Mouse (Mus musculus) liver, embryonic 16.5 days (tissue): ENCODE data around the gene Trim69. TPM values are rescaled to one million over a fixed set of nuclear protein-coding genes. Genes with fewer than 3 reads are reported as not detected.

Source experiments
- ATAC-seq: fragments of 200-750 bp; cut with Nextera tagmentation; 2 replicates; pipeline ENCODE4 v1.8.0; 2017; ENCODE audit warnings: low read depth, mild to moderate bottlenecking, moderate number of reproducible peaks, moderate library complexity
- H3K27ac ChIP-seq: fragments of 300-500 bp; sonication (generic); 2 replicates; pipeline ENCODE4 v1.5.1; 2014; ENCODE audit warnings: mild to moderate bottlenecking, low read length
- H3K27me3 ChIP-seq: fragments of 300-500 bp; sonication (generic); 2 replicates; pipeline ENCODE4 v1.6.1; 2014; ENCODE audit warnings: low read depth, low read length, mixed read lengths; ENCODE audit not compliant: control insufficient read depth, insufficient read depth
- H3K36me3 ChIP-seq: fragments of 300-500 bp; sonication (generic); 2 replicates; pipeline ENCODE4 v1.6.1; 2014; ENCODE audit warnings: mild to moderate bottlenecking; ENCODE audit not compliant: control insufficient read depth, insufficient read depth
- H3K4me1 ChIP-seq: fragments of 300-500 bp; sonication (generic); 2 replicates; pipeline ENCODE4 v1.6.1; 2014; ENCODE audit warnings: low read depth, low read length, mixed read lengths; ENCODE audit not compliant: control insufficient read depth
- H3K4me2 ChIP-seq: fragments of 300-500 bp; sonication (generic); 2 replicates; pipeline ENCODE4 v1.6.1; 2014; ENCODE audit warnings: low read depth, low read length, mixed read lengths
- H3K4me3 ChIP-seq: fragments of 300-500 bp; sonication (generic); 2 replicates; pipeline ENCODE4 v1.5.1; 2014; ENCODE audit warnings: low read depth, mild to moderate bottlenecking, low read length
- H3K9ac ChIP-seq: fragments of 300-500 bp; sonication (generic); 2 replicates; pipeline ENCODE4 v1.6.1; 2014; ENCODE audit warnings: low read depth, low read length
- H3K9me3 ChIP-seq: fragments of 300-500 bp; sonication (generic); replicated peaks from 2 replicates; pipeline ENCODE4 v1.6.1; 2016; ENCODE audit warnings: low read length; ENCODE audit not compliant: control insufficient read depth
- WGBS: fragments of 180-500 bp; shearing (Covaris S2); extraction: QIAGEN DNeasy Blood & Tissue Kit; methylation state at CpG from one replicate; pipeline ENCODE4 v1.1.7; 2014; ENCODE audit not compliant: insufficient replicate concordance; 5-methylcytosine and 5-hydroxymethylcytosine counted together
- polyA plus RNA-seq: library from polyadenylated mRNA; unstranded; fragments of >200 nt; fragmentation: Nextera tagmentation; extraction: Ambion mirVana; gene quantifications from 2 replicates; pipeline ENCODE4 v1.2.1, GENCODE M21; 2015

Trim69 gene
- polyA plus RNA-seq, 1 experiment from 2014 or later = 0.05 TPM

DNA sequence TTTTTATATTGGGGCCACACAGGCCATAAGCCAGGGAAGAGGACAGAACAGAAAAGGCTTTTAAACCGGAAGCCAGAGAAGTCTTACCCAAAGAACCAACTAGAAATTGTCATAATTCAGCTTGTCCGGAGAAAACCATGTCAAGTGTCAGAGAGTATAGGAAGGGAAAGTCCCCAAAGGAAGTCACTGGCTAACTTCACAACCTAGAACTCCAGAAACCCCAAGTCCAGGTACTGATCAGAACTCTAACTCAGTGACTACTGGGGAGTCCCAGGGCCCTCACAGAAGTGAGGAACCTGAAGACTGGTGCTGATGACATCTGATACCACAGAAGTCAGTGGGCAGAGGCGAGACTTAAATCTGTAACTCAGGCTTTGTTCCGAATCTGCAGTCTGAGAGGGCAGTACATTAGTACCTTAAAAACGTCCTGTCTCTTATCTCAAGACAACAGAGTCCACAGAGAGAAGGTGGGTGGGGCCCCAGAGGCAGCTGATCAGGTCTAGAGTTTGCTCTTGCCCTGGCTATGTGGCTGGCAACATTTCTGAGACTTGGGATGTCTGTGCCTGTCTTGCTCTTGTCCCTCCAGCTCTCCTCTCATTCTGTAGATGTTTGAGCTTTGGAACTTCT lies 22.5 kb upstream of the Trim69 start:
- peak overlapping the region; percentile 51 for H3K9ac ChIP-seq
- ATAC-seq = peak; percentile 93
- H3K4me2 ChIP-seq = peak overlapping the region; percentile 52
- peak overlapping the region; percentile 74 for H3K27ac ChIP-seq
- 0 out of 2 replicates have a peak overlapping the region, but pooled peaks have one; percentile 8 for H3K4me3 ChIP-seq
- WGBS = 18% methylated on average over 5 of the region's 5 CpGs
- no peaks in the 10 kb centered on the region for H3K36me3 ChIP-seq
- no peaks in the 10 kb centered on the region for H3K27me3 ChIP-seq
- H3K4me1 ChIP-seq = peaks cover 14% of the 10 kb centered on the region
- no peaks in the 10 kb centered on the region for H3K9me3 ChIP-seq

DNA sequence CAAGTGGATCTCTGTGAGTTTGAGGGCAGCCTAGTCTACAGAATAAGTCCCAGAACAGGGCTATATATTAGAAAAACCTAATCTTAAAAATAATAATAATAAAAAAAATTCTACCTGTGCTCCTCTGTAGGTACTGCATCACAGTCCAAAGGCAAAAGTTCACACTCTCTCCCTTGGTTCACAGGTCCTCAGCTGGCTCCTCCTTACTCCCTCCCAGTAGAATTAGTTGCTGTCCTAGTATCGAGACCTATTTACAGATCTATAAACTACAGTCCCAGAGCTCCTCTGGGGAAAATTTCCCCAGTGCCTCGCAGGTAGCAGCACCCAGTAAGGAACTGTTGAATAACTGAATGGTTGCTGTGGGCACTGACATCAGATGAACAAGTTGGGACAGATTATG lies 19.7 kb upstream of the Trim69 start:
- Histone ChIP-seq H3K9ac (no peak overlapping the region), H3K4me2 (peak overlapping the region; percentile 15; the same call in 1 of the 2 replicates), H3K36me3 (no peaks in the 10 kb centered on the region), H3K4me1 (peaks cover 16% of the 10 kb centered on the region), H3K4me3 (no peak overlapping the region), H3K9me3 (no peaks in the 10 kb centered on the region), H3K27ac (peak overlapping the region; percentile 81), H3K27me3 (no peaks in the 10 kb centered on the region)
- 45% methylated on average over 2 of the region's 2 CpGs for WGBS
- ATAC-seq = peak; percentile 49

DNA sequence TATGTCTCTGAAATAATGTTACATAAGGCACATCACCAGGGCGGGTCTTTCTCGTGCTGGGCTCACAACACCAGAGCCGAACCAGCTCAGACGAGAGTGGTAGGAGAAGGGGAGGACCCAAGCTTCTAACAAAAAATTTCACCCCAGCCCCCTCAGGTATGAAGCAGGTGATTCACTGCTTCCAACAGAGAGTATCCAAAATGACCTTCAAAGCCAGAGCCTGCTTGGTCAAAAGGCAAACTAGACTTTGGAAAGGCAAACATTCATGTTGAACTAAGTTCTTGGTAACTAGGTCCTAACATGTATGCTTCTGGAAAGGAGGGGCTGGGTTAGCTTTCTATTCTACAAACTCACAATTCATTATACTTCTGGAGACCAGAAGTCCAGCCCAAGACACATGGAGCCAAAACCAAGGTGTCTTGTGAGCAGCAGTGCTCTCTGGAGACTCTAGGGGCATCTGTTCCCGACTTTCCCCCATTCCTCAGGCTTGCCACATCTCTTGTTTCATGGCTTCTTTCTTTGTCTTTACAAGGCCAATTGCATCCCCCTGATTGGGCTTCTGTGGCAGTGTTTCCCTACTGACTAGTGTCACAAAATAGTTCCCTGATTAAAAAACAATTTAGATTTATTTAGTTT lies 19.1 kb upstream of the Trim69 start:
- peak overlapping the region; percentile 81 for H3K27ac ChIP-seq
- peak; percentile 63 for ATAC-seq

DNA sequence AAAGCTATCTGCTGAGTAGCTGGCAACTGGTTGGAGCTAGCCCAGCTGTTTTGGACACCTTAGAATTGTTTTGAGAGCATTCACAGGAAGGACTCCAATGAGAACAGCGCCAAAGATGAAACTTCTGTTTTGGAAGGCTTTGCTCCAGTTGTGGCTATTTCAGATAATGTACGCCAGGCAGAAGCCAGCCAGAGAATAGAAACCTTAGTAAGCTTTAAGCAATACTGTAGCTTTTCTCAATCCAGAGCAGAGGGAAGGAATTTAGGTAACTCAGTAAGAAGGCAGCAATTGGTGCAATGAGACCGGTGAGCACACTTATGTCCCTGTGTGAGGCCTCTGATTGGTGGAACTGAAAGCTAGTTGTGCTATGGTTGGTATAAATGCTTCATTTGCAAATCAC lies 17.4 kb upstream of the Trim69 start:
- no peak overlapping the region for H3K9ac ChIP-seq
- H3K4me2 ChIP-seq = no peak overlapping the region
- H3K27ac ChIP-seq = no peak overlapping the region
- no peak for ATAC-seq
- no peaks in the 10 kb centered on the region for H3K9me3 ChIP-seq
- no peak overlapping the region for H3K4me3 ChIP-seq
- 66% methylated on average over 3 of the region's 3 CpGs for WGBS
- no peaks in the 10 kb centered on the region for H3K27me3 ChIP-seq
- H3K4me1 ChIP-seq = peaks cover 17% of the 10 kb centered on the region
- H3K36me3 ChIP-seq = no peaks in the 10 kb centered on the region

More for the DNA sequence above, 19.1 kb upstream of the Trim69 start:
- 53% methylated on average over 5 of the region's 5 CpGs for WGBS
- Histone ChIP-seq H3K36me3 (no peaks in the 10 kb centered on the region), H3K9ac (no peak overlapping the region), H3K4me1 (peaks cover 17% of the 10 kb centered on the region), H3K4me3 (no peak overlapping the region), H3K4me2 (peak overlapping the region; percentile 26), H3K27me3 (no peaks in the 10 kb centered on the region), H3K9me3 (no peaks in the 10 kb centered on the region)

DNA sequence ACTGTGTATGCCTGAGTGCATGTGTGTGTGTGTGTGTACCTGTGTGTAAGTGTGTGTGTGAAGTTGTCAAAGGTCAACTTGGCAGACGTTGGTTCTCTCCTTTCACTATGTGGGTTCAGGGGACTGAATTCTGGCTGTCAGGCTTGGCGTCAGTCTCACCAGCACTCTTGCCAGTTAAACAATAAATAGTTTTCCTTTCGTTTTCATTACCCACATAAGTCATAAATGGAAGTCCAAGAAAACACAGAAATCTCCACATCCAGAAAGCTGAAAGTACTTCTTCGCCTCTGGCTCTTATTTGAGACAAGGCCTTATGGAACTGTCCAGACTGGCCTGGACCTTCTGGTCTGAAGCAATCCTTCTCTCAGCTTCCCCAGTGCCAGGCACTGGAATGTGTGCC lies 14.7 kb upstream of the Trim69 start:
- 52% methylated on average over 4 of the region's 4 CpGs for WGBS
- H3K9ac ChIP-seq = no peak overlapping the region
- H3K4me3 ChIP-seq = no peak overlapping the region
- H3K27me3 ChIP-seq = no peaks in the 10 kb centered on the region
- no peaks in the 10 kb centered on the region for H3K36me3 ChIP-seq
- peaks cover 28% of the 10 kb centered on the region for H3K4me1 ChIP-seq
- ATAC-seq = no peak
- H3K27ac ChIP-seq = 0 out of 2 replicates have a peak overlapping the region, but pooled peaks have one; percentile 9
- H3K9me3 ChIP-seq = no peaks in the 10 kb centered on the region
- H3K4me2 ChIP-seq = no peak overlapping the region

DNA sequence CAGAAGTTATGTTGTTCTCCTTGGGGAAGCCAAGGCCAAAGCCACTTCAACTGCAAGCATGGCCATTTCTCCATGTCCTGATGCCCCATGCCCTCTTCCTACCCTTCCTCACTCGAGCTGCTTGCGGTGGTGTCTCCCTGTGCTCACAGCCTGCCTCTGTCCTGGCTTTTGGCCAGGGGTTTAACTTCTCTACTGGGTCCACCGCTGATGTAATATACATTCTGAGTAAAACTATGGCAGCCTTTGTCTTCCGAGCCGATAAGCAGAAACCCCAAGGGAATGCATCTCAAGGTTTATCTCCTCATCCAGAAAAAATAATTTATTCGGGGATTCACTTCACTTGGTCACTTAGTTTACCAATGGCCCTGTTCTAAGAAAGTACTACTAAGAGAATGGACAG lies 13.8 kb upstream of the Trim69 start:
- H3K27ac ChIP-seq = peak overlapping the region; percentile 76

DNA sequence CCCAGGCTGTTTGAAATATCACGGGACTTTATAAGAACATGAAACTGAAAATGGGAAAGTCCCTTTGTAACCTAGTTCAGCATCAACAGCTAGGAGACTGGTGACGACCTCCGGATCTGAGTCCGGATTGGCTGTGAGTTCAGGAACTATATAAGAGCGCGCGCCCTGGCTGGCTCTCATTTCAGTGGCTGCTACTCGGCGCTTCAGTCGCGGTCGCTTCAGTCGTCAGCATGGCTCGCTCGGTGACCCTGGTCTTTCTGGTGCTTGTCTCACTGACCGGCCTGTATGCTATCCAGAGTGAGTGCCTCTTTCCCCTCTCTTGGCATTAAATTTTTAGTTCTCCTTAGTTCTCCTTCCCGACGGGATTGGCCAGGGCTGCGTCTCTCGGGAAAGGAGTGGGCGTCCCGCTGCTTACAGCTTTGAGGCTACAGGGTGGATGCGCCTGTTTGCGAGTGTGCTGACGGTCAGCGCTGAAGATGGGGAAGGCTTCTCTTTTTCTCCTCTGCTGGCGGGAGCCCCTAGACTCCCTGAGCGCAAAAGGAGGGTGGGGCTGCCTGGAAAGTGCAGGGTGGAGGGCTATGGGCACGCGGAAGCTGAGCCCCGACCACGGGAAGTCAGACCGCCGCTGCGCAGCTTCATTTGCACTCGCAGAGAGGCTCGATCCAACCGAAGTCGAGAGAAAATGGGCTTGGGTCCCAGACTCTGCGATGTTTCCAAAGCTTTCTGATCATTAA lies 12.8 kb upstream of the Trim69 start, which contains the start of gene B2m:
Gene B2m, plus strand, starts transcription at position 179 of the 734 bp plus-strand sequence.
- peaks cover 28% of the 10 kb centered on the region for H3K4me1 ChIP-seq
- H3K9ac ChIP-seq = peak within 1 kb of the TSS; percentile 80
- H3K4me2 ChIP-seq = peak within 1 kb of the TSS; percentile 83
- peaks cover 7% of the 10 kb centered on the region for H3K36me3 ChIP-seq
- H3K4me3 ChIP-seq = peak within 1 kb of the TSS; percentile 75
- no peaks in the 10 kb centered on the region for H3K9me3 ChIP-seq
- WGBS = under 1% methylated on average over 40 of the region's 40 CpGs
- no peaks in the 10 kb centered on the region for H3K27me3 ChIP-seq
- H3K27ac ChIP-seq = peak within 1 kb of the TSS; percentile 80
- peak; percentile 94 for ATAC-seq

More for the DNA sequence above, 13.8 kb upstream of the Trim69 start:
- Histone ChIP-seq H3K4me3 (peak overlapping the region; percentile 75; the same call in 1 of the 2 replicates), H3K4me1 (peaks cover 28% of the 10 kb centered on the region), H3K36me3 (peaks cover 4% of the 10 kb centered on the region), H3K27me3 (no peaks in the 10 kb centered on the region), H3K9me3 (no peaks in the 10 kb centered on the region), H3K9ac (peak overlapping the region; percentile 80; the same call in 1 of the 2 replicates), H3K4me2 (peak overlapping the region; percentile 83)
- 66% methylated on average over 6 of the region's 6 CpGs for WGBS
- ATAC-seq = no peak

DNA sequence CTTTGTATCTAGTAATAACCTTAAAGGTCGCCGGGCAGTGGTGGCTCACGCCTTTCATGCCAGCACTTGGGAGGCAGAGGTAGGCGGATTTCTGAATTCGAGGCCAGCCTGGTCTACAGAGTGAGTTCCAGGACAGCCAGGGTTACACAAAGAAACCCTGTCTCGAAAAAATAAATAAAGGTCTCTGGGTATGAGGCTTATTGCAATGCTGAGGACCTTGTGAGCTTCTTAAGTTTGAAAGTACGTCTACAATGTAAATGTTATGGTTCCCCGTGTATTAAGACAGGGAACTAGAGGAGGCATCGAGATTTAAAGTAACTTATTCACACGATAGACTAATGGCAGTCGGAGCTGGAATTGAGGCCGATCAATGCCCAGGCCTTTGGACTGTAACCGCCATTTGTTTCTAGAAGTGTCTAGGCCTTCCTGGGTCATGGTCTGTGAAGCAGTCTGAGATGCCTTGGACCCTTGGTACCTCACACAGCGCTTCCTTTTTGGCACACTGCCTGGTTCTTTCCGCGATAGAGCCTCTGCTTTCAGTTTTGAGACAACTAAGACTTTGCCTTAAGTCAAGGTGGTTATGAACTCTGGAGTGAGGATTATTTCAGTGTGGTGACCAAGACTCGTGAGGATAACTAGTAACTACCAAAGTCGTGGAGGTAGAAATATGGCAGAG lies 12.1 kb upstream of the Trim69 start:
- H3K36me3 ChIP-seq = peaks cover 10% of the 10 kb centered on the region
- peaks cover 28% of the 10 kb centered on the region for H3K4me1 ChIP-seq
- peak overlapping the region; percentile 75 for H3K4me3 ChIP-seq
- peak overlapping the region; percentile 83 for H3K4me2 ChIP-seq
- 5% methylated on average over 18 of the region's 18 CpGs for WGBS
- H3K9ac ChIP-seq = peak overlapping the region; percentile 80
- H3K9me3 ChIP-seq = no peaks in the 10 kb centered on the region
- H3K27ac ChIP-seq = peak overlapping the region; percentile 80
- ATAC-seq = peak; percentile 17
- no peaks in the 10 kb centered on the region for H3K27me3 ChIP-seq
